ENCODE assay signal across 8 mouse cellular contexts in the genomic region with DNA sequence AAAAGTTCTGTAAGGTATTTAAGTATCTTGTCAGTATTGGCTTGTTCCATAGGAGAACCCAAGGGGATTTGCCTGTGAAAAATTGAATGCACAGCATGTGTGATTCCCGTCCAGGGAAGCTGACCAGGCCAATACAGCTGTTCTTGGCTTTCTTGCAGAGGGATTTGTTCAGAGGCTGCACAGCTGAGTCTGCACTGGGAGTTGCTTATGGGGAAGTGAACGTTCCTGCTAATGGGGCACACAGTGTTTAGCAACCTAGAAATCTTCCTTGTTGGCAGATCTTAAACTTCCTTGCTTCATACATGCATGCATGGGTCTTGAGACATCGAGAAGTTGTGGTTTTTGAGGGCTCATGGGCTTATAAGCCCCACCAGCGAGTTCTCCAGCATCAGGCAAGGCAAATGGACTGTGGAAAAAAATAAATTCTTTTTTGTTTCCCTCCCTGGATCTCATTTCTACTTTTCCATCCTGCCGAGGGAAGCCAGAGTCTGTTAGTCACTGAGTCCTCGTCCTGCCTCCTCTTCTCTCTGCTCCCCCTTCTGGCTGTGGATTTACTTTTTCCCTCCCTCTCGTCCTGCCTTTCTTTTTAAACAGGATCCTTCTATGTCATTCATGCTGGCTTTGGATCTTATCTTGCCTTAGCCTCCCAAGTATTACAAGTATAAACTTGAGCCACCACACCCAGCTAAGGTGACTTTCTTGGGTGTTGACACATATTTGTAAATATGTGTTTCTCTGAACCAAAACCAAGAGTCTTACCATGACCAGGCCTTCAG. TPM values are rescaled to one million over a fixed set of nuclear protein-coding genes. Genes with fewer than 3 reads are reported as not detected.
DNase-seq lines count a peak whose midpoint lies in the region; ATAC-seq and TF ChIP-seq lines count a peak whose summit lies in the region.

No protein-coding gene starts in this region.

- H3K4me1 ChIP-seq in forebrain, postnatal 0 days (ENCODE audit: insufficient read depth): no peaks in the 10 kb centered on the region
- H3K4me1 ChIP-seq in forebrain, embryonic 14.5 days (ENCODE audit: control insufficient read depth, insufficient read depth, low read length): no peaks in the 10 kb centered on the region
- peaks cover 7% of the 10 kb centered on the region for H3K4me1 ChIP-seq in liver, embryonic 15.5 days (replicated peaks)
- no peaks in the 10 kb centered on the region for H3K4me1 ChIP-seq in stomach, embryonic 16.5 days (ENCODE audit: control insufficient read depth, insufficient read depth, low read length)
- no peaks in the 10 kb centered on the region for H3K4me1 ChIP-seq in neural tube, embryonic 15.5 days

- H3K27ac ChIP-seq in forebrain, postnatal 0 days (ENCODE audit: low read depth, low read length): no peak overlapping the region
- H3K27ac ChIP-seq in forebrain, embryonic 14.5 days (ENCODE audit: low read depth, low read length): no peak overlapping the region
- H3K27ac ChIP-seq in liver, embryonic 15.5 days (replicated peaks): 0 out of 2 replicates have a peak overlapping the region, but pooled peaks have one; percentile 39
- H3K27ac ChIP-seq in stomach, embryonic 16.5 days (ENCODE audit: low read length): peak overlapping the region; percentile 50
- no peak overlapping the region for H3K27ac ChIP-seq in neural tube, embryonic 15.5 days (replicated peaks)

- DNase-seq in forebrain, postnatal 0 days: no peak
- DNase-seq in forebrain, embryonic 14.5 days (ENCODE audit: low spot score): no peak
- DNase-seq in right cerebral cortex, adult 2 months (ENCODE audit: low spot score in 2 of 2): peak; percentile 18 to 23
- no peak for DNase-seq in right cerebral cortex, postnatal 36 days (ENCODE audit: low spot score in 2 of 2)
- no peak for DNase-seq in left cerebral cortex, postnatal 4 days

- 0 out of 2 replicates have a peak, but pooled peaks have one; percentile 12 for TF ChIP-seq CTCF in forebrain, postnatal 0 days (IDR thresholded peaks at IDR 0.05; ENCODE audit: low read depth)

- ATAC-seq in forebrain, postnatal 0 days: no peak
- no peak for ATAC-seq in forebrain, embryonic 14.5 days
- ATAC-seq in liver, embryonic 15.5 days (ENCODE audit: insufficient read depth): peak; percentile 42
- ATAC-seq in stomach, embryonic 16.5 days (ENCODE audit: insufficient read depth, low FRiP score): no peak
- ATAC-seq in neural tube, embryonic 15.5 days (ENCODE audit: low FRiP score): no peak

- H3K9me3 ChIP-seq in forebrain, postnatal 0 days (ENCODE audit: low read length): no peaks in the 10 kb centered on the region
- no peaks in the 10 kb centered on the region for H3K9me3 ChIP-seq in forebrain, embryonic 14.5 days (replicated peaks; ENCODE audit: control insufficient read depth, low read length)
- no peaks in the 10 kb centered on the region for H3K9me3 ChIP-seq in liver, embryonic 15.5 days (replicated peaks)
- no peaks in the 10 kb centered on the region for H3K9me3 ChIP-seq in stomach, embryonic 16.5 days (replicated peaks; ENCODE audit: control insufficient read depth, low read length)
- no peaks in the 10 kb centered on the region for H3K9me3 ChIP-seq in neural tube, embryonic 15.5 days (replicated peaks)

- intact Hi-C loops in left cerebral cortex, postnatal 4 days (cut with DNase I): no loop called here

- H3K9ac ChIP-seq in forebrain, postnatal 0 days: no peak overlapping the region
- H3K9ac ChIP-seq in forebrain, embryonic 14.5 days (ENCODE audit: low read length): no peak overlapping the region
- no peak overlapping the region for H3K9ac ChIP-seq in liver, embryonic 15.5 days
- 0 out of 2 replicates have a peak overlapping the region, but pooled peaks have one; percentile 4 for H3K9ac ChIP-seq in stomach, embryonic 16.5 days (ENCODE audit: low read length)
- H3K9ac ChIP-seq in neural tube, embryonic 15.5 days (replicated peaks): no peak overlapping the region

- H3K4me2 ChIP-seq in forebrain, postnatal 0 days (ENCODE audit: low read depth): no peak overlapping the region
- no peak overlapping the region for H3K4me2 ChIP-seq in forebrain, embryonic 14.5 days (ENCODE audit: low read length)
- no peak overlapping the region for H3K4me2 ChIP-seq in liver, embryonic 15.5 days
- H3K4me2 ChIP-seq in stomach, embryonic 16.5 days (ENCODE audit: low read depth, low read length): no peak overlapping the region; the same call in 1 of the 2 replicates
- H3K4me2 ChIP-seq in neural tube, embryonic 15.5 days: no peak overlapping the region

- H3K36me3 ChIP-seq in forebrain, postnatal 0 days (ENCODE audit: insufficient read depth): no peaks in the 10 kb centered on the region
- no peaks in the 10 kb centered on the region for H3K36me3 ChIP-seq in forebrain, embryonic 14.5 days (ENCODE audit: control insufficient read depth, insufficient read depth, low read length)
- no peaks in the 10 kb centered on the region for H3K36me3 ChIP-seq in liver, embryonic 15.5 days (replicated peaks)
- H3K36me3 ChIP-seq in stomach, embryonic 16.5 days (ENCODE audit: control insufficient read depth, insufficient read depth, low read length): no peaks in the 10 kb centered on the region
- no peaks in the 10 kb centered on the region for H3K36me3 ChIP-seq in neural tube, embryonic 15.5 days

- 42% methylated on average over 7 of the region's 7 CpGs for WGBS in forebrain, postnatal 0 days
- WGBS in forebrain, embryonic 14.5 days: 38% methylated on average over 7 of the region's 7 CpGs
- WGBS in liver, embryonic 15.5 days (ENCODE audit: insufficient replicate concordance): 17% methylated on average over 7 of the region's 7 CpGs
- WGBS in stomach, embryonic 16.5 days: 36% methylated on average over 7 of the region's 7 CpGs
- WGBS in neural tube, embryonic 15.5 days: 42% methylated on average over 7 of the region's 7 CpGs

- H3K27me3 ChIP-seq in forebrain, postnatal 0 days (ENCODE audit: insufficient read depth, low read length): no peaks in the 10 kb centered on the region
- H3K27me3 ChIP-seq in forebrain, embryonic 14.5 days (replicated peaks; ENCODE audit: control insufficient read depth, insufficient read depth, low read length): no peaks in the 10 kb centered on the region
- no peaks in the 10 kb centered on the region for H3K27me3 ChIP-seq in liver, embryonic 15.5 days
- no peaks in the 10 kb centered on the region for H3K27me3 ChIP-seq in stomach, embryonic 16.5 days (ENCODE audit: control insufficient read depth, insufficient read depth, low read length)
- no peaks in the 10 kb centered on the region for H3K27me3 ChIP-seq in neural tube, embryonic 15.5 days (replicated peaks)

- H3K4me3 ChIP-seq in forebrain, postnatal 0 days (ENCODE audit: low read depth, low read length): no peak overlapping the region
- H3K4me3 ChIP-seq in forebrain, embryonic 14.5 days (ENCODE audit: low read depth, low read length): no peak overlapping the region
- no peak overlapping the region for H3K4me3 ChIP-seq in liver, embryonic 15.5 days (replicated peaks)
- no peak overlapping the region for H3K4me3 ChIP-seq in stomach, embryonic 16.5 days (replicated peaks; ENCODE audit: low read length)
- no peak overlapping the region for H3K4me3 ChIP-seq in neural tube, embryonic 15.5 days (replicated peaks)

RNA-seq across cellular contexts. Expression of a gene that starts 19.3 kb away (rescaled TPM):
- 34.2 and 39.9 TPM in 2 replicates for total RNA-seq in forebrain, postnatal 0 days (2014; rRNA removed)
- 20.2 and 23.2 TPM in 2 replicates for polyA plus RNA-seq in forebrain, postnatal 0 days (2015; fragmentation: Nextera tagmentation; extraction: Ambion mirVana)
- polyA plus RNA-seq in forebrain, embryonic 14.5 days (2014; fragmentation: Nextera tagmentation; extraction: Ambion mirVana): 34.0 and 34.5 TPM in 2 replicates
- polyA plus RNA-seq in liver, embryonic 15.5 days (2015; fragmentation: Nextera tagmentation; extraction: Ambion mirVana): 14.3 and 14.8 TPM in 2 replicates
- polyA plus RNA-seq in stomach, embryonic 16.5 days (2015; fragmentation: Nextera tagmentation; extraction: Ambion mirVana): 28.4 and 31.9 TPM in 2 replicates
- 10 to 100 TPM; 18.1 to 18.9 TPM for total RNA-seq in left cerebral cortex, postnatal 4 days (2021)
- polyA plus RNA-seq in neural tube, embryonic 15.5 days (2015; fragmentation: Nextera tagmentation; extraction: Ambion mirVana): 27.2 and 33.4 TPM in 2 replicates

RNA-seq across cellular contexts. Expression of a gene that starts 19.4 kb away (rescaled TPM):
- total RNA-seq in forebrain, postnatal 0 days (2014; rRNA removed): 12.9 and 13.6 TPM in 2 replicates
- polyA plus RNA-seq in forebrain, postnatal 0 days (2015; fragmentation: Nextera tagmentation; extraction: Ambion mirVana): 3.2 and 4.7 TPM in 2 replicates
- 8.0 and 8.9 TPM in 2 replicates for polyA plus RNA-seq in forebrain, embryonic 14.5 days (2014; fragmentation: Nextera tagmentation; extraction: Ambion mirVana)
- polyA plus RNA-seq in liver, embryonic 15.5 days (2015; fragmentation: Nextera tagmentation; extraction: Ambion mirVana): 3.0 and 3.2 TPM in 2 replicates
- polyA plus RNA-seq in stomach, embryonic 16.5 days (2015; fragmentation: Nextera tagmentation; extraction: Ambion mirVana): 11.6 and 12.0 TPM in 2 replicates
- 1 to 10 TPM; 3.8 to 3.9 TPM for total RNA-seq in left cerebral cortex, postnatal 4 days (2021)
- polyA plus RNA-seq in neural tube, embryonic 15.5 days (2015; fragmentation: Nextera tagmentation; extraction: Ambion mirVana): 5.6 and 7.5 TPM in 2 replicates

RNA-seq across cellular contexts. Expression of a gene that starts 33.3 kb away (rescaled TPM):
- 0.38 and 0.43 TPM in 2 replicates for total RNA-seq in forebrain, postnatal 0 days (2014; rRNA removed)
- polyA plus RNA-seq in forebrain, postnatal 0 days (2015; fragmentation: Nextera tagmentation; extraction: Ambion mirVana): 0.74 and 0.78 TPM in 2 replicates
- 0.77 and 0.78 TPM in 2 replicates for polyA plus RNA-seq in forebrain, embryonic 14.5 days (2014; fragmentation: Nextera tagmentation; extraction: Ambion mirVana)
- polyA plus RNA-seq in liver, embryonic 15.5 days (2015; fragmentation: Nextera tagmentation; extraction: Ambion mirVana): 0.18 and 0.30 TPM in 2 replicates
- polyA plus RNA-seq in stomach, embryonic 16.5 days (2015; fragmentation: Nextera tagmentation; extraction: Ambion mirVana): 0.57 and 0.94 TPM in 2 replicates
- total RNA-seq in left cerebral cortex, postnatal 4 days (2021): under 1 TPM; 0.82 to 0.83 TPM
- 1.4 and 1.8 TPM in 2 replicates for polyA plus RNA-seq in neural tube, embryonic 15.5 days (2015; fragmentation: Nextera tagmentation; extraction: Ambion mirVana)

Comparison
In these comparisons a context has a peak if more than half of its experiments do, and no peak if none do; other contexts are left out.
1. DNase-seq: peak in right cerebral cortex, adult 2 months (2 of 2); none in forebrain, postnatal 0 days (single experiment), forebrain, embryonic 14.5 days (single experiment), right cerebral cortex, postnatal 36 days (0 of 2) and left cerebral cortex, postnatal 4 days (single experiment).
2. H3K27ac ChIP-seq: peak in liver, embryonic 15.5 days (single experiment) and stomach, embryonic 16.5 days (single experiment); none in forebrain, postnatal 0 days (single experiment), forebrain, embryonic 14.5 days (single experiment) and neural tube, embryonic 15.5 days (single experiment).